Mouse (Mus musculus) cortical plate, adult 2 months (tissue): ENCODE data around the gene Trpc7.

Experiments
- CTCF ChIP-seq: fragments of 200-500 bp; IDR thresholded peaks from 2 replicates; pipeline ENCODE4 v1.5.1; 2011; ENCODE audit warnings: mild to moderate bottlenecking, control low read depth, low read length; ENCODE audit not compliant: insufficient read depth; ENCODE audit errors: extremely low read depth
- POLR2A ChIP-seq: fragments of 200-500 bp; IDR thresholded peaks from 2 replicates; pipeline ENCODE4 v1.6.1; 2011; ENCODE audit warnings: mild to moderate bottlenecking, low read length, control low read depth; ENCODE audit not compliant: insufficient read depth; ENCODE audit errors: extremely low read depth

- TF ChIP-seq CTCF (no peak), POLR2A (no peak)
Measured at GRCm38 (mm10) chr13:56922976-56923375, 27.2 kb upstream of the Trpc7 start.
